Mouse (Mus musculus): Measurements from ENCODE around the gene 1110008P14Rik.

1110008P14Rik gene

GRCm38 (mm10) chr2:32342539-32343350 lies 39.0 kb downstream of the 1110008P14Rik start:
- no peak for DNase-seq (ENCODE audit: low read depth, low spot score)

- DNase-seq (ENCODE audit: low read depth, low spot score) = no peak
These were observed 39.7 kb downstream of the 1110008P14Rik start for GRCm38 (mm10) chr2:32342039-32342438.

- no peak for DNase-seq (ENCODE audit: low read depth, low spot score)
These were observed 40.2 kb downstream of the 1110008P14Rik start for GRCm38 (mm10) chr2:32341634-32341939.

GRCm38 (mm10) chr2:32340836-32341633 lies 40.7 kb downstream of the 1110008P14Rik start:
- no peak for DNase-seq (ENCODE audit: low read depth, low spot score)

- DNase-seq (ENCODE audit: low read depth, low spot score) = no peak
These were observed 41.7 kb downstream of the 1110008P14Rik start for GRCm38 (mm10) chr2:32339912-32340642.

- no peak for DNase-seq (ENCODE audit: low read depth, low spot score)
These were observed 45.9 kb downstream of the 1110008P14Rik start for GRCm38 (mm10) chr2:32335888-32336287.

GRCm38 (mm10) chr2:32332159-32332558 lies 49.6 kb downstream of the 1110008P14Rik start:
- DNase-seq (ENCODE audit: low read depth, low spot score) = no peak

- DNase-seq (ENCODE audit: low read depth, low spot score) = no peak
These were observed 52.2 kb downstream of the 1110008P14Rik start for GRCm38 (mm10) chr2:32329531-32329930.

GRCm38 (mm10) chr2:32328911-32329460 lies 52.8 kb downstream of the 1110008P14Rik start:
- DNase-seq (ENCODE audit: low read depth, low spot score) = no peak

- DNase-seq (ENCODE audit: low read depth, low spot score) = no peak
These were observed 54.5 kb downstream of the 1110008P14Rik start for GRCm38 (mm10) chr2:32327200-32327599.

Measured in retina, postnatal 7 days (tissue).